Mouse (Mus musculus) intestine, embryonic 14.5 days (tissue): ENCODE results near the gene Arrb2. TPM values are rescaled to one million over a fixed set of nuclear protein-coding genes. Genes with fewer than 3 reads are reported as not detected.
"Not testable (repeated sequence)": the region's sequence is repeated elsewhere in the genome, so short reads cannot be mapped to it uniquely, and the experiment has no call there.

ENCODE experiments used
- ATAC-seq: fragments of 200-750 bp; cut with Nextera tagmentation; replicated peaks from 2 replicates; pipeline ENCODE4 v1.8.0; 2017; ENCODE audit warnings: low read depth, moderate number of reproducible peaks, moderate TSS enrichment, moderate library complexity; ENCODE audit not compliant: low FRiP score, low TSS enrichment
- DNase-seq: peaks from one replicate; pipeline ENCODE4 v3.0.0-alpha.2; 2018; ENCODE audit warnings: low spot score
- H3K27ac ChIP-seq: fragments of 300-500 bp; sonication (generic); 2 replicates; pipeline ENCODE4 v1.5.1; 2014; ENCODE audit warnings: low read depth, mild to moderate bottlenecking, control low read depth
- H3K27me3 ChIP-seq: fragments of 300-500 bp; sonication (generic); replicated peaks from 2 replicates; pipeline ENCODE4 v1.6.1; 2014; ENCODE audit warnings: low read length, control low read depth; ENCODE audit not compliant: control insufficient read depth, insufficient read depth
- H3K36me3 ChIP-seq: fragments of 300-500 bp; sonication (generic); 2 replicates; pipeline ENCODE4 v1.6.1; 2014; ENCODE audit warnings: low read length, control low read depth; ENCODE audit not compliant: control insufficient read depth, insufficient read depth
- H3K4me1 ChIP-seq: fragments of 300-500 bp; sonication (generic); replicated peaks from 2 replicates; pipeline ENCODE4 v1.6.1; 2014; ENCODE audit warnings: low read length, control low read depth, mixed read lengths; ENCODE audit not compliant: control insufficient read depth, insufficient read depth
- H3K4me2 ChIP-seq: fragments of 300-500 bp; sonication (generic); 2 replicates; pipeline ENCODE4 v1.6.1; 2014; ENCODE audit warnings: low read length
- H3K4me3 ChIP-seq: fragments of 300-500 bp; sonication (generic); 2 replicates; pipeline ENCODE4 v1.5.1; 2014; ENCODE audit warnings: low read depth, low read length, control low read depth, mixed read lengths
- H3K9ac ChIP-seq: fragments of 300-500 bp; sonication (generic); 2 replicates; pipeline ENCODE4 v1.6.1; 2014; ENCODE audit warnings: mild to moderate bottlenecking, low read length
- H3K9me3 ChIP-seq: fragments of 300-500 bp; sonication (generic); 2 replicates; pipeline ENCODE4 v1.6.1; 2016; ENCODE audit warnings: low read length, control low read depth; ENCODE audit not compliant: control insufficient read depth
- WGBS: fragments of 180-500 bp; shearing (Covaris S2); extraction: QIAGEN DNeasy Blood & Tissue Kit; methylation state at CpG from one replicate; pipeline ENCODE4 v1.1.7; 2014; 5-methylcytosine and 5-hydroxymethylcytosine counted together
- polyA plus RNA-seq: library from polyadenylated mRNA; unstranded; fragments of >200 nt; fragmentation: Nextera tagmentation; extraction: Ambion mirVana; gene quantifications from 2 replicates; pipeline ENCODE4 v1.2.1, GENCODE M21; 2014

The Arrb2 gene
- polyA plus RNA-seq, 1 experiment from 2014 or later, result 17.9 TPM

- Histone ChIP-seq H3K4me2 (no peak overlapping the region), H3K9ac (no peak overlapping the region), H3K36me3 (no peaks in the 10 kb centered on the region), H3K27me3 (no peaks in the 10 kb centered on the region), H3K9me3 (no peaks in the 10 kb centered on the region), H3K27ac (no peak overlapping the region), H3K4me3 (no peak overlapping the region), H3K4me1 (peaks cover 2% of the 10 kb centered on the region)
- 6% methylated on average over 3 of the region's 3 CpGs for WGBS
- DNase-seq (peak; percentile 95), ATAC-seq (no peak)
These were observed 18.5 kb upstream of the Arrb2 start for GRCm38 (mm10) chr11:70413961-70414360.

- Histone ChIP-seq H3K4me1 (no peaks in the 10 kb centered on the region), H3K36me3 (no peaks in the 10 kb centered on the region), H3K4me3 (no peak overlapping the region), H3K9me3 (no peaks in the 10 kb centered on the region), H3K4me2 (no peak overlapping the region), H3K27me3 (no peaks in the 10 kb centered on the region), H3K9ac (no peak overlapping the region), H3K27ac (no peak overlapping the region)
- ATAC-seq (no peak), DNase-seq (no peak)
- WGBS, result 64% methylated on average over 4 of the region's 4 CpGs
These were observed 14.2 kb upstream of the Arrb2 start for GRCm38 (mm10) chr11:70418199-70418598.

- Histone ChIP-seq H3K9me3 (no peaks in the 10 kb centered on the region), H3K27me3 (no peaks in the 10 kb centered on the region), H3K4me2 (no peak overlapping the region), H3K36me3 (no peaks in the 10 kb centered on the region), H3K4me1 (no peaks in the 10 kb centered on the region), H3K4me3 (no peak overlapping the region), H3K9ac (no peak overlapping the region), H3K27ac (no peak overlapping the region)
- 26% methylated on average over 5 of the region's 5 CpGs for WGBS
- DNase-seq (no peak), ATAC-seq (no peak)
These were observed 12.9 kb upstream of the Arrb2 start for GRCm38 (mm10) chr11:70419486-70419885.

- H3K9ac ChIP-seq, H3K27me3 ChIP-seq, H3K4me1 ChIP-seq, ATAC-seq, H3K27ac ChIP-seq, H3K9me3 ChIP-seq, DNase-seq, H3K4me2 ChIP-seq, H3K4me3 ChIP-seq, H3K36me3 ChIP-seq: not testable (repeated sequence)
- 69% methylated on average over 6 of the region's 6 CpGs for WGBS
These were observed 5.8 kb upstream of the Arrb2 start for GRCm38 (mm10) chr11:70426598-70426997.

GRCm38 (mm10) chr11:70431574-70431973 is 861 bp upstream of the Arrb2 start:
- peaks cover 4% of the 10 kb centered on the region for H3K4me1 ChIP-seq
- DNase-seq (peak; percentile 55), ATAC-seq (no peak)
- no peaks in the 10 kb centered on the region for H3K27me3 ChIP-seq
- WGBS, result 35% methylated on average over 5 of the region's 5 CpGs
- peak overlapping the region; percentile 78; the same call in 1 of the 2 replicates for H3K9ac ChIP-seq
- H3K4me3 ChIP-seq, result peak overlapping the region; percentile 72
- peaks cover 9% of the 10 kb centered on the region for H3K36me3 ChIP-seq
- peak overlapping the region; percentile 79 for H3K4me2 ChIP-seq
- H3K9me3 ChIP-seq, result no peaks in the 10 kb centered on the region
- peak overlapping the region; percentile 74 for H3K27ac ChIP-seq

GRCm38 (mm10) chr11:70432895-70433568 is 597 bp downstream of the Arrb2 start:
- DNase-seq (no peak), ATAC-seq (peak; percentile 41)
- Histone ChIP-seq H3K27ac (peak overlapping the region; percentile 74; the same call in 1 of the 2 replicates), H3K4me2 (peak overlapping the region; percentile 79), H3K9ac (peak overlapping the region; percentile 78), H3K4me1 (peaks cover 4% of the 10 kb centered on the region), H3K4me3 (peak overlapping the region; percentile 72), H3K27me3 (no peaks in the 10 kb centered on the region), H3K36me3 (peaks cover 23% of the 10 kb centered on the region), H3K9me3 (no peaks in the 10 kb centered on the region)
- WGBS, result 8% methylated on average over 15 of the region's 15 CpGs

GRCm38 (mm10) chr11:70433569-70433943 is 1.1 kb downstream of the Arrb2 start:
- 71% methylated on average over 1 of the region's 1 CpGs for whole genome bisulfite sequencing
- Histone ChIP-seq H3K36me3 (peaks cover 27% of the 10 kb centered on the region), H3K9me3 (no peaks in the 10 kb centered on the region), H3K9ac (no peak overlapping the region), H3K27me3 (no peaks in the 10 kb centered on the region), H3K27ac (no peak overlapping the region), H3K4me1 (peaks cover 4% of the 10 kb centered on the region), H3K4me2 (peak overlapping the region; percentile 79), H3K4me3 (no peak overlapping the region; the same call in 1 of the 2 replicates)
- ATAC-seq, result no peak
- no peak for DNase-seq

- WGBS, result 93% methylated on average over 3 of the region's 3 CpGs
- no peak for DNase-seq
- Histone ChIP-seq H3K4me2 (no peak overlapping the region; the same call in 1 of the 2 replicates), H3K36me3 (peaks cover 31% of the 10 kb centered on the region), H3K4me1 (peaks cover 4% of the 10 kb centered on the region), H3K9me3 (no peaks in the 10 kb centered on the region), H3K9ac (no peak overlapping the region), H3K27me3 (no peaks in the 10 kb centered on the region), H3K27ac (no peak overlapping the region), H3K4me3 (no peak overlapping the region)
- no peak for ATAC-seq
These were observed 1.5 kb downstream of the Arrb2 start for GRCm38 (mm10) chr11:70433951-70434350.

- Histone ChIP-seq H3K36me3 (peaks cover 44% of the 10 kb centered on the region), H3K4me3 (no peak overlapping the region), H3K27ac (no peak overlapping the region), H3K4me2 (no peak overlapping the region), H3K27me3 (no peaks in the 10 kb centered on the region), H3K9ac (no peak overlapping the region), H3K9me3 (no peaks in the 10 kb centered on the region), H3K4me1 (peaks cover 4% of the 10 kb centered on the region)
- 64% methylated on average over 5 of the region's 5 CpGs for WGBS
- no peak for DNase-seq
- no peak for ATAC-seq
These were observed 3.0 kb downstream of the Arrb2 start for GRCm38 (mm10) chr11:70435476-70435875.
